Mouse (Mus musculus) cerebellum, adult 2 months (tissue): ENCODE measurements around the gene Mllt10. TPM values are rescaled to one million over a fixed set of nuclear protein-coding genes. Genes with fewer than 3 reads are reported as not detected.

Source experiments
- DNase-seq, 2 experiments: peaks; one replicate each; pipeline ENCODE4 v3.0.0; 2021
- H3K27ac ChIP-seq: fragments of 200-500 bp; 2 replicates; pipeline ENCODE4 v1.5.1; 2012; ENCODE audit warnings: low read length, control low read depth, inconsistent platforms; ENCODE audit not compliant: insufficient read depth
- H3K27me3 ChIP-seq: fragments of 200-500 bp; 2 replicates; pipeline ENCODE4 v1.6.1; 2012; ENCODE audit warnings: inconsistent platforms, mild to moderate bottlenecking, low read length, moderate library complexity; ENCODE audit not compliant: control insufficient read depth, insufficient read depth
- H3K4me1 ChIP-seq: fragments of 200-500 bp; 2 replicates; pipeline ENCODE4 v1.6.1; 2011; ENCODE audit warnings: low read length; ENCODE audit not compliant: control insufficient read depth, insufficient read depth
- H3K4me3 ChIP-seq: fragments of 200-500 bp; replicated peaks from 2 replicates; pipeline ENCODE3; 2011; ENCODE audit warnings: mild to moderate bottlenecking, low read depth, low read length, control low read depth; ENCODE audit not compliant: insufficient read depth
- CTCF ChIP-seq: fragments of 200-500 bp; IDR thresholded peaks from 2 replicates; pipeline ENCODE4 v1.5.1; 2011; ENCODE audit warnings: low read depth, mild to moderate bottlenecking, control low read depth, low read length, moderate library complexity, borderline replicate concordance; ENCODE audit not compliant: insufficient read depth
- POLR2A ChIP-seq: fragments of 200-500 bp; IDR thresholded peaks from 2 replicates; pipeline ENCODE4 v1.6.1; 2011; ENCODE audit warnings: low read length, control low read depth, borderline replicate concordance; ENCODE audit not compliant: insufficient read depth
- WGBS: fragments of 180-500 bp; shearing (Covaris S2); methylation state at CpG from one replicate; pipeline ENCODE4 v1.1.7; 2018; 5-methylcytosine and 5-hydroxymethylcytosine counted together
- polyA plus RNA-seq: library from polyadenylated mRNA; depleted of rRNA; stranded (reverse); fragments of >200 nt; gene quantifications from 2 replicates; pipeline ENCODE4 v1.2.3, GENCODE M21; 2012; rRNA removed

Gene Mllt10
- polyA plus RNA-seq = 45.6 and 46.7 TPM in 2 replicates

GRCm38 (mm10) chr2:18055016-18055928 is at the start of gene Mllt10:
Gene Mllt10, plus strand, starts transcription at chr2:18055237.
- no peak for DNase-seq
- Histone ChIP-seq H3K4me3 (peak within 1 kb of the TSS; percentile 85), H3K27me3 (no peaks in the 10 kb centered on the region), H3K4me1 (no peaks in the 10 kb centered on the region; the same call in 1 of the 2 replicates), H3K27ac (peak within 1 kb of the TSS; percentile 82)
- 38% methylated on average over 20 of the region's 20 CpGs for WGBS
- TF ChIP-seq CTCF = no peak
- TF ChIP-seq POLR2A = no peak

DNA sequence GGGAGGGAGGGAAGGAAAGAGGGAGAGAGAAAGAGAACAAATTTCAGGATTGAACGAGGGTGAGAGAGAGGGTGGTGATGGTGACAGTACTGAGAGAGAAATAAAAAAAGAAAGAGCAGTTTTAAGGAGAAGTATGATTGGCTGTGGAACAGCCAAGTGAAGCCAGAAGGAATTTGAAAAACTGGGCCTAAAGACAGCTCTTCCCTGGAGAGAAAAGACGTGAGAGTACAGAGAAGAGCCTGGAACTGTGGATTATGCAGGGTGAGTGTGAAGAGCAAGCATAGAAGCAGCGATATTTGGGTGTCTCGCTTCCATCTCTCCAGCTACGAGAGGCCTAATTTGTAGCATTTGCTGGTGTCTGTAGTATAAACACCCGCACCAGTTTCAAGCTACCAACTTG is 43.8 kb upstream of the Mllt10 start:
- no peak for DNase-seq
- Histone ChIP-seq H3K27ac (no peak overlapping the region), H3K4me3 (no peak overlapping the region)

DNA sequence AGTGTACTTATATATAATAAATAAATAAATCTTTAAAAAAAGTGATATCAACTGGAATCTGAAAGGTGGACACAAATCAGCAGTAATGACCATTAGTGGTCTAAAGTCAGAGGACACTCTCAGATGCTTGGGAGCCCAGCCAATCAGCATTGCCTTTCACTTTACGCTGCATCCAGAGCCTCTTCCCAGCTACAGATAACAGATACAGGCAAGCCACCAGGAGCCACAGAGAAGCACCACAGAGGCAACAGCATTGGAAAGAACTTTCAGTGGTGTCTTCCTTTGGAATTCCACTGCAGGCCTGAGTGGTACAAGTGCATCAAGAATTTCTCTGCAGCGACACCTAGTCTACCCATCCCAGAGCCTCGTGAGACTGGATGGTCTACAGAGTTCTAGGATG is 42.2 kb upstream of the Mllt10 start:
- Histone ChIP-seq H3K4me1 (no peaks in the 10 kb centered on the region), H3K4me3 (no peak overlapping the region), H3K27ac (no peak overlapping the region), H3K27me3 (no peaks in the 10 kb centered on the region)
- TF ChIP-seq CTCF = no peak
- no peak for TF ChIP-seq POLR2A
- no peak for DNase-seq
- WGBS = 95% methylated on average over 3 of the region's 3 CpGs

More for the DNA sequence above, 43.8 kb upstream of the Mllt10 start:
- Histone ChIP-seq H3K27me3 (no peaks in the 10 kb centered on the region), H3K4me1 (no peaks in the 10 kb centered on the region)
- TF ChIP-seq POLR2A (no peak), CTCF (no peak)
- 84% methylated on average over 6 of the region's 6 CpGs for WGBS

DNA sequence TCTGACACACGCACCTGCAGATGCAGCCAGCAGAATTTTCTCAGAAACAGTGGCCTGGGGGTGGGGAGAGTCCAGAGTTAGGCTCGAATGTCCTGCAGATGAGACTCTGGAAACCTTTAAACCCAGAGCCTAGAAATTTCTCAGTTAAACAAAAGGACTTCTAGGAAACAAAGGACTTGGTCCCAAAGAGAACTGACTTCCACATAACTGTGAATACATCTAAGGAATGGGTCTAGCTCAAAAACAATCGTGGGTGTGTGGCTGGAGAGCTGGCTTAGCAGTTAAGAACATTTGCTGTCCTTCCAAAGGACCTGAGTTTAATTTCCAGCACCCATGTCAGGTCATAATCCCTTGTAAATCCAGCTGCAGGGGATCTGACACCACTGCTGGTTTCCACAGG is 39.5 kb upstream of the Mllt10 start:
- DNase-seq = no peak
- no peaks in the 10 kb centered on the region for H3K4me1 ChIP-seq
- no peak overlapping the region for H3K27ac ChIP-seq
- TF ChIP-seq CTCF (no peak), POLR2A (no peak)
- H3K27me3 ChIP-seq = no peaks in the 10 kb centered on the region
- 54% methylated on average over 3 of the region's 3 CpGs for WGBS
- H3K4me3 ChIP-seq = no peak overlapping the region

DNA sequence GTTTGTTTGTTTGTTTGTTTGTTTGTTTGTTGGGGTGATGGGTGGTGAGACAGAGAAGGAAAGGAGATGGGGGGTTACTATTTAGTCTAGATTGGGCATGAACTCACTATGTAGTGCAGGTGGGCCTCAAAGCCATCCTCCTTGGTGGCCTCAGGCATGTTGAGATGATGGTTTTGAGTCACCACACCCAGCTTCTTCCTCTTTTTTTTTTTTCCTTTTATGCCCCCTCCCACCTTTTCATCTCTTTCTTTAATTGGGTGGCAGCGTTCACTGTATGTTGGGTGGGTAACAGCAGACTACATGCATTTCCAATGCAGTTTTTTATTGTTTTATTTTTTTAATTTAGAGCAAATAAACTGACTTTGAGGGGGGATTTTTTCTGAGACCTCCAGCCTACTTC is 38.4 kb upstream of the Mllt10 start:
- DNase-seq = no peak
- TF ChIP-seq CTCF = no peak
- TF ChIP-seq POLR2A = no peak
- H3K4me3 ChIP-seq = no peak overlapping the region
- no peak overlapping the region for H3K27ac ChIP-seq
- WGBS = 100% methylated on average over 1 of the region's 1 CpGs
- no peaks in the 10 kb centered on the region for H3K4me1 ChIP-seq
- no peaks in the 10 kb centered on the region for H3K27me3 ChIP-seq

DNA sequence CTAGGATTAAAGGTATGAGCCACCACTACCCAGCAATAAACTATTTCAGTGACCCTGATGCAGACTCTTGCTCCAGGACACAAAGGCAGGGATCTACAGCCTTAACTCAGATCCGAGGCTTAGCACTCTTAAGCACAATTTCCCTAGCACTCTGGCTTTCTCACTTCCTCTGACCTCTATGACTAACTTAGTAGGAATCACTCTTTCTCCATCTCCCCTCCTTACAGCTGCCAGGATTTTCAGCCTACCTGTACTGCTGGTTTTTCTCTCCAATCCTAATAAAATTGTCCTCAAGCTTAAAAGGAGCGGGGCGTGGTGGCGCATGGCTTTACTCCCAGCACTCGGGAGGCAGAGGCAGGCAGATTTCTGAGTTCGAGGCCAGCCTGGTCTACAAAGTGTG is 37.7 kb upstream of the Mllt10 start:
- Histone ChIP-seq H3K4me1 (no peaks in the 10 kb centered on the region), H3K4me3 (no peak overlapping the region), H3K27ac (no peak overlapping the region), H3K27me3 (no peaks in the 10 kb centered on the region)
- TF ChIP-seq CTCF (no peak), POLR2A (no peak)
- no peak for DNase-seq
- WGBS = 99% methylated on average over 6 of the region's 6 CpGs

DNA sequence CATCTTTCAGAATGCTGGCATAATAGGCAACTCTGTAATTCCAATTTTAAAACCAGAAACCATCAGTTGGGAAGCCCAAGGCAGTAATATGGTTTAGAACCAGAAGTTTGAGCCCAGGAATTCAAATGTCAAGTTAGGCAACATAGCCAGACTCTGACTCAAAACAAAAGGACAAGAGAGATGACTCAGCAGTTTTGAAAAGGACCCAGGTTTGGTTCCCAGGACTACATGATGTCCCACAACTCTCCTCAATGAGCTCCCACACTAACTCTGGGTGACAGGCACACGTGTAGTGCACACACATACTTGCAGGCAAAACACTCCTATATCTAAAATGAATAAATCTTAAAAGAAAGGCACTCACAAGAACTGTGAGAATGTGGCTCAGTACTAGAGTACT is 35.9 kb upstream of the Mllt10 start:
- 89% methylated on average over 1 of the region's 1 CpGs for WGBS

DNA sequence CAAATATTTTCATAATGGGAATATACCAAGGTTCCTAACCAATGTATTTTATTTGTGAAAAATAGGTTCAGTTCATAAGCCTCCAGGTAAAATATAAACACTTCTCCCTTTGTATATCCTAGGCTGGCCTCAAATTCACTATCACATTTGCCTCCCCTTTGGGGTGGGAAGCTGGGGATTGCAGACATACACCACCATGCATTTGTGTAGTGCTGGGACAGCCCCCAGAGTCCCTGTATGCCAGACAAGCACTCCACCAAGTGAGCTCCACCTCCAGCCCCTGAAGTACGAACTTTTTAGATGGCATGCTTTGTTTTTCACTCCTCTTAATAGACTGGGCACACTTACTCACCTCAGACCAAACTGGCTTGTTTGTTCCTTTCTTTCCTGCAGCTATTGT is 32.2 kb upstream of the Mllt10 start:
- TF ChIP-seq POLR2A = no peak
- no peak for TF ChIP-seq CTCF
- H3K4me1 ChIP-seq = no peaks in the 10 kb centered on the region
- H3K27ac ChIP-seq = no peak overlapping the region
- WGBS = 78% methylated on average over 1 of the region's 1 CpGs
- H3K4me3 ChIP-seq = no peak overlapping the region
- H3K27me3 ChIP-seq = no peaks in the 10 kb centered on the region
- no peak for DNase-seq

More for the DNA sequence above, 35.9 kb upstream of the Mllt10 start:
- no peak for DNase-seq
- H3K27me3 ChIP-seq = no peaks in the 10 kb centered on the region
- no peak overlapping the region for H3K4me3 ChIP-seq
- no peak overlapping the region for H3K27ac ChIP-seq
- H3K4me1 ChIP-seq = no peaks in the 10 kb centered on the region
- TF ChIP-seq CTCF (no peak), POLR2A (no peak)
